Mouse (Mus musculus): ENCODE measurements around the gene Nbea.

DNA sequence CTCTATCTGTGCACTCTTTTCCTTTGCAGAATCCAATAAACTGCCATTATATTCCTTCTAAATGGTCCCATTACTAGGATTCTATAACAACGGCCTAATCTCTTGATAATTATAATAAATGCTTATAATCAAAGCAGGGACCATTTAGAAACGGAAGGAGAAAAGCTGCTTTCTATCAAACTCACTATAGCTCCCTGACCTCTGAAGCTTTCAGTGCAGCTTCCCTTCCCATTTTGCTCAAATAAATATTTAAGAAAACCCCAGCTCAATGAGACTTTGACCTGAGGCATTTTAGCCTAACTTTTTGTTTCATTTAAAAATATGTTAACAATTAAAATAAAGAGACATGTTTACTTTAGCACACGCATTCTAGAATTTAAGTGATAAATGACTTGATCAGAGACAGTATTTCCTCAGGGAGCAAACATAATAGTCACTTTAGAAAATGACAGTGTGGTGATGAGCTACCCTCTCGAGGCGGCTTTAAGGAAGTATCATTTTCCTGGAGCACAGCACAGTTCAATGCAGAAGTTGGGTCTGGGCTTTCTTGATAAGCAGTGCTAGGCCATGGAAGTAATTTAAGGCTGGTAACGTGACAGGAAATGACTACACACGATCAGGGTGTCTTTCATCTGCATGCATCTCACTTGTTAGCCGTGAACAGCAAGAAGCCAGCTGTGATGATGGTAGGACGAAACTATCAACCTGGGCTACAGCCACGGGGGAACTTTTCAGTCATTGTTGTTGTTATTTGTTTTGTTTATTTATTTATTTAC is 354.8 kb downstream of the Nbea start:
- no peak for TF ChIP-seq POLR2A (IDR thresholded peaks at IDR 0.05; ENCODE audit: insufficient read length, low read depth)
- no peak for TF ChIP-seq MAX (IDR thresholded peaks at IDR 0.05; ENCODE audit: low read depth)
- TF ChIP-seq USF1 (IDR thresholded peaks at IDR 0.05; ENCODE audit: low read depth) = no peak

All from myocyte (in vitro differentiated cells).